Mouse (Mus musculus) layer of hippocampus, adult 2 months (tissue): ENCODE data around the gene Trappc10. TPM values are rescaled to one million over a fixed set of nuclear protein-coding genes. Genes with fewer than 3 reads are reported as not detected.

ENCODE experiments used
- DNase-seq, 2 experiments: peaks; one replicate each; pipeline ENCODE4 v3.0.0; 2022; ENCODE audit warnings: low spot score in 2 of 2
- H3K27ac ChIP-seq: fragments of 200-600 bp; 2 replicates; pipeline ENCODE4 v1.8.1; 2022
- H3K4me3 ChIP-seq: fragments of 200-600 bp; 2 replicates; pipeline ENCODE4 v1.8.1; 2022; ENCODE audit warnings: mild to moderate bottlenecking
- CTCF ChIP-seq: fragments of 200-600 bp; conservative IDR thresholded peaks from 2 replicates; pipeline ENCODE4 v1.8.1; 2022; ENCODE audit warnings: antibody characterized with exemption, mild to moderate bottlenecking, moderate library complexity
- total RNA-seq, 2 experiments: library from RNA; stranded (reverse); gene quantifications; 2 replicates each; pipeline ENCODE4 v1.2.3; 2021

Gene Trappc10
- total RNA-seq, 2 experiments from 2014 or later = 83.4 to 84.1 TPM

GRCm38 (mm10) chr10:78277835-78278234 is 33.4 kb upstream of the Trappc10 start:
- no peak for DNase-seq
- Histone ChIP-seq H3K27ac (no peak overlapping the region), H3K4me3 (no peak overlapping the region)
- peak; percentile 41 for TF ChIP-seq CTCF

GRCm38 (mm10) chr10:78276242-78276641 is 31.8 kb upstream of the Trappc10 start:
- Histone ChIP-seq H3K27ac (no peak overlapping the region), H3K4me3 (no peak overlapping the region)
- no peak for DNase-seq
- TF ChIP-seq CTCF = no peak

- no peak for TF ChIP-seq CTCF
- Histone ChIP-seq H3K27ac (no peak overlapping the region), H3K4me3 (no peak overlapping the region)
- DNase-seq = no peak
Observed at GRCm38 (mm10) chr10:78272932-78273331, 28.5 kb upstream of the Trappc10 start.

GRCm38 (mm10) chr10:78265881-78266280 is 21.4 kb upstream of the Trappc10 start:
- no peak overlapping the region for H3K4me3 ChIP-seq
- TF ChIP-seq CTCF = peak; percentile 58

GRCm38 (mm10) chr10:78264735-78265134 is 20.3 kb upstream of the Trappc10 start:
- no peak overlapping the region for H3K4me3 ChIP-seq
- no peak overlapping the region for H3K27ac ChIP-seq
- no peak for TF ChIP-seq CTCF
- no peak for DNase-seq

More at GRCm38 (mm10) chr10:78265881-78266280, 21.4 kb upstream of the Trappc10 start:
- no peak overlapping the region for H3K27ac ChIP-seq
- no peak for DNase-seq

- no peak for DNase-seq
Observed at GRCm38 (mm10) chr10:78260916-78261650, 16.6 kb upstream of the Trappc10 start.

GRCm38 (mm10) chr10:78260322-78260721 is 15.9 kb upstream of the Trappc10 start:
- H3K27ac ChIP-seq = no peak overlapping the region
- no peak for TF ChIP-seq CTCF

More at GRCm38 (mm10) chr10:78260916-78261650, 16.6 kb upstream of the Trappc10 start:
- H3K4me3 ChIP-seq = no peak overlapping the region
- no peak for TF ChIP-seq CTCF
- no peak overlapping the region for H3K27ac ChIP-seq

GRCm38 (mm10) chr10:78259702-78260101 is 15.3 kb upstream of the Trappc10 start:
- TF ChIP-seq CTCF = no peak
- no peak for DNase-seq
- Histone ChIP-seq H3K27ac (no peak overlapping the region), H3K4me3 (no peak overlapping the region)

More at GRCm38 (mm10) chr10:78260322-78260721, 15.9 kb upstream of the Trappc10 start:
- no peak for DNase-seq
- H3K4me3 ChIP-seq = no peak overlapping the region

GRCm38 (mm10) chr10:78259230-78259629 is 14.8 kb upstream of the Trappc10 start:
- H3K27ac ChIP-seq = no peak overlapping the region
- no peak for TF ChIP-seq CTCF
- no peak for DNase-seq
- H3K4me3 ChIP-seq = no peak overlapping the region

GRCm38 (mm10) chr10:78258142-78258675 is 13.8 kb upstream of the Trappc10 start:
- no peak for DNase-seq
- H3K27ac ChIP-seq = no peak overlapping the region
- no peak for TF ChIP-seq CTCF
- no peak overlapping the region for H3K4me3 ChIP-seq

GRCm38 (mm10) chr10:78255646-78256059 is 11.2 kb upstream of the Trappc10 start:
- Histone ChIP-seq H3K27ac (peak overlapping the region; percentile 23; the same call in 1 of the 2 replicates), H3K4me3 (no peak overlapping the region)
- TF ChIP-seq CTCF = no peak
- peak in 1 of 2 experiments; percentile 22 for DNase-seq

GRCm38 (mm10) chr10:78247206-78247605 is 2.8 kb upstream of the Trappc10 start:
- Histone ChIP-seq H3K27ac (no peak overlapping the region), H3K4me3 (no peak overlapping the region)
- no peak for DNase-seq
- TF ChIP-seq CTCF = no peak

- Histone ChIP-seq H3K4me3 (no peak overlapping the region), H3K27ac (no peak overlapping the region)
- TF ChIP-seq CTCF = no peak
- DNase-seq = no peak
Observed at GRCm38 (mm10) chr10:78246725-78247124, 2.3 kb upstream of the Trappc10 start.

- peak overlapping the region; percentile 80 for H3K4me3 ChIP-seq
- H3K27ac ChIP-seq = peak overlapping the region; percentile 97
- DNase-seq = no peak
- TF ChIP-seq CTCF = no peak
Observed at GRCm38 (mm10) chr10:78245225-78245547, 745 bp upstream of the Trappc10 start.
